Mouse (Mus musculus): ENCODE results near the gene Scn2b. TPM values are rescaled to one million over a fixed set of nuclear protein-coding genes. Genes with fewer than 3 reads are reported as not detected.

Scn2b gene
- polyA plus RNA-seq, 1 experiment from 2014 or later, result 3.2 TPM

GRCm38 (mm10) chr9:45122209-45122761 is 4.7 kb downstream of the Scn2b start:
- H3K27ac ChIP-seq (ENCODE audit: low read depth, low read length), result no peak overlapping the region
- H3K9ac ChIP-seq (ENCODE audit: low read length), result 0 out of 2 replicates have a peak overlapping the region, but pooled peaks have one; percentile 4
- 29% methylated on average over 9 of the region's 9 CpGs for WGBS
- H3K4me3 ChIP-seq (ENCODE audit: low read depth, low read length), result no peak overlapping the region
- DNase-seq (ENCODE audit: low spot score) (no peak), ATAC-seq (replicated peaks; ENCODE audit: low FRiP score) (no peak)
- peaks cover 5% of the 10 kb centered on the region for H3K4me1 ChIP-seq (replicated peaks; ENCODE audit: control insufficient read depth, insufficient read depth, low read length)
- H3K36me3 ChIP-seq (ENCODE audit: control insufficient read depth, insufficient read depth, low read length), result no peaks in the 10 kb centered on the region
- no peaks in the 10 kb centered on the region for H3K9me3 ChIP-seq (ENCODE audit: control insufficient read depth, low read length)
- peak overlapping the region; percentile 26; the same call in 1 of the 2 replicates for H3K4me2 ChIP-seq (ENCODE audit: low read depth, low read length, severe bottlenecking)
- no peaks in the 10 kb centered on the region for H3K27me3 ChIP-seq (ENCODE audit: control insufficient read depth, insufficient read depth, low read length)

- no peak overlapping the region for H3K27ac ChIP-seq (ENCODE audit: low read depth, low read length)
- H3K36me3 ChIP-seq (ENCODE audit: control insufficient read depth, insufficient read depth, low read length), result no peaks in the 10 kb centered on the region
- no peaks in the 10 kb centered on the region for H3K9me3 ChIP-seq (ENCODE audit: control insufficient read depth, low read length)
- no peak overlapping the region for H3K9ac ChIP-seq (ENCODE audit: low read length)
- H3K4me3 ChIP-seq (ENCODE audit: low read depth, low read length), result no peak overlapping the region
- peaks cover 5% of the 10 kb centered on the region; the same call in 1 of the 2 replicates for H3K4me1 ChIP-seq (replicated peaks; ENCODE audit: control insufficient read depth, insufficient read depth, low read length)
- DNase-seq (ENCODE audit: low spot score), result no peak
- no peak overlapping the region for H3K4me2 ChIP-seq (ENCODE audit: low read depth, low read length, severe bottlenecking)
- 93% methylated on average over 14 of the region's 14 CpGs for WGBS
- H3K27me3 ChIP-seq (ENCODE audit: control insufficient read depth, insufficient read depth, low read length), result no peaks in the 10 kb centered on the region
- ATAC-seq (replicated peaks; ENCODE audit: low FRiP score), result no peak
These were observed 7.6 kb downstream of the Scn2b start for GRCm38 (mm10) chr9:45125211-45125610.

GRCm38 (mm10) chr9:45126941-45127340 is 9.4 kb downstream of the Scn2b start:
- 53% methylated on average over 7 of the region's 7 CpGs for WGBS
- Histone ChIP-seq H3K4me2 (ENCODE audit: low read depth, low read length, severe bottlenecking) (no peak overlapping the region), H3K9me3 (ENCODE audit: control insufficient read depth, low read length) (no peaks in the 10 kb centered on the region)

GRCm38 (mm10) chr9:45130119-45130518 is 12.5 kb downstream of the Scn2b start:
- Histone ChIP-seq H3K27ac (ENCODE audit: low read depth, low read length) (no peak overlapping the region), H3K4me2 (ENCODE audit: low read depth, low read length, severe bottlenecking) (no peak overlapping the region), H3K4me1 (replicated peaks; ENCODE audit: control insufficient read depth, insufficient read depth, low read length) (0 out of 2 replicates have a peak, but pooled peaks cover 3% of the 10 kb centered on the region), H3K36me3 (ENCODE audit: control insufficient read depth, insufficient read depth, low read length) (no peaks in the 10 kb centered on the region), H3K9me3 (ENCODE audit: control insufficient read depth, low read length) (no peaks in the 10 kb centered on the region), H3K4me3 (ENCODE audit: low read depth, low read length) (no peak overlapping the region), H3K27me3 (ENCODE audit: control insufficient read depth, insufficient read depth, low read length) (peaks cover 7% of the 10 kb centered on the region), H3K9ac (ENCODE audit: low read length) (no peak overlapping the region)
- 80% methylated on average over 3 of the region's 3 CpGs for WGBS
- DNase-seq (ENCODE audit: low spot score) (no peak), ATAC-seq (replicated peaks; ENCODE audit: low FRiP score) (no peak)

More at GRCm38 (mm10) chr9:45126941-45127340, 9.4 kb downstream of the Scn2b start:
- ATAC-seq (replicated peaks; ENCODE audit: low FRiP score) (no peak), DNase-seq (ENCODE audit: low spot score) (no peak)
- Histone ChIP-seq H3K36me3 (ENCODE audit: control insufficient read depth, insufficient read depth, low read length) (no peaks in the 10 kb centered on the region), H3K27ac (ENCODE audit: low read depth, low read length) (no peak overlapping the region), H3K4me3 (ENCODE audit: low read depth, low read length) (no peak overlapping the region), H3K27me3 (ENCODE audit: control insufficient read depth, insufficient read depth, low read length) (no peaks in the 10 kb centered on the region), H3K4me1 (replicated peaks; ENCODE audit: control insufficient read depth, insufficient read depth, low read length) (peaks cover 5% of the 10 kb centered on the region; the same call in 1 of the 2 replicates), H3K9ac (ENCODE audit: low read length) (no peak overlapping the region)

GRCm38 (mm10) chr9:45133484-45134310 is 16.1 kb downstream of the Scn2b start:
- no peak overlapping the region for H3K4me2 ChIP-seq (ENCODE audit: low read depth, low read length, severe bottlenecking)
- H3K4me3 ChIP-seq (ENCODE audit: low read depth, low read length), result no peak overlapping the region
- ATAC-seq (replicated peaks; ENCODE audit: low FRiP score) (no peak), DNase-seq (ENCODE audit: low spot score) (peak; percentile 64)
- 21% methylated on average over 5 of the region's 5 CpGs for WGBS
- H3K27ac ChIP-seq (ENCODE audit: low read depth, low read length), result no peak overlapping the region
- H3K9ac ChIP-seq (ENCODE audit: low read length), result no peak overlapping the region
- no peaks in the 10 kb centered on the region for H3K36me3 ChIP-seq (ENCODE audit: control insufficient read depth, insufficient read depth, low read length)
- peaks cover 11% of the 10 kb centered on the region for H3K4me1 ChIP-seq (replicated peaks; ENCODE audit: control insufficient read depth, insufficient read depth, low read length)
- no peaks in the 10 kb centered on the region for H3K9me3 ChIP-seq (ENCODE audit: control insufficient read depth, low read length)
- peaks cover 38% of the 10 kb centered on the region for H3K27me3 ChIP-seq (ENCODE audit: control insufficient read depth, insufficient read depth, low read length)

- ATAC-seq (replicated peaks; ENCODE audit: low FRiP score), result no peak
- peaks cover 16% of the 10 kb centered on the region for H3K4me1 ChIP-seq (replicated peaks; ENCODE audit: control insufficient read depth, insufficient read depth, low read length)
These were observed 19.0 kb downstream of the Scn2b start for GRCm38 (mm10) chr9:45136442-45137169.

GRCm38 (mm10) chr9:45138191-45139032 is 20.8 kb downstream of the Scn2b start, which contains the start of gene Scn4b:
TSS of gene Scn4b (plus strand) at chr9:45138395.
- WGBS, result under 1% methylated on average over 74 of the region's 76 CpGs
- no peaks in the 10 kb centered on the region for H3K36me3 ChIP-seq (ENCODE audit: control insufficient read depth, insufficient read depth, low read length)
- peaks cover 16% of the 10 kb centered on the region for H3K4me1 ChIP-seq (replicated peaks; ENCODE audit: control insufficient read depth, insufficient read depth, low read length)
- peak within 1 kb of the TSS; percentile 48 for H3K9ac ChIP-seq (ENCODE audit: low read length)
- H3K27me3 ChIP-seq (ENCODE audit: control insufficient read depth, insufficient read depth, low read length), result peaks cover 68% of the 10 kb centered on the region
- peak; percentile 57; the same call in 1 of the 2 replicates for ATAC-seq (replicated peaks; ENCODE audit: low FRiP score)
- peak within 1 kb of the TSS; percentile 43 for H3K4me3 ChIP-seq (ENCODE audit: low read depth, low read length)
- peak; percentile 77 for DNase-seq (ENCODE audit: low spot score)
- H3K4me2 ChIP-seq (ENCODE audit: low read depth, low read length, severe bottlenecking), result peak within 1 kb of the TSS; percentile 87
- no peaks in the 10 kb centered on the region for H3K9me3 ChIP-seq (ENCODE audit: control insufficient read depth, low read length)
- no peak within 1 kb of the TSS for H3K27ac ChIP-seq (ENCODE audit: low read depth, low read length)

More at GRCm38 (mm10) chr9:45136442-45137169, 19.0 kb downstream of the Scn2b start:
- no peak overlapping the region for H3K9ac ChIP-seq (ENCODE audit: low read length)
- H3K9me3 ChIP-seq (ENCODE audit: control insufficient read depth, low read length), result no peaks in the 10 kb centered on the region
- no peak overlapping the region for H3K4me2 ChIP-seq (ENCODE audit: low read depth, low read length, severe bottlenecking)
- H3K4me3 ChIP-seq (ENCODE audit: low read depth, low read length), result no peak overlapping the region
- WGBS, result 11% methylated on average over 7 of the region's 7 CpGs
- H3K36me3 ChIP-seq (ENCODE audit: control insufficient read depth, insufficient read depth, low read length), result no peaks in the 10 kb centered on the region
- H3K27ac ChIP-seq (ENCODE audit: low read depth, low read length), result no peak overlapping the region
- DNase-seq (ENCODE audit: low spot score), result no peak
- H3K27me3 ChIP-seq (ENCODE audit: control insufficient read depth, insufficient read depth, low read length), result peaks cover 59% of the 10 kb centered on the region

GRCm38 (mm10) chr9:45139082-45139481 is 21.5 kb downstream of the Scn2b start:
- Histone ChIP-seq H3K36me3 (ENCODE audit: control insufficient read depth, insufficient read depth, low read length) (no peaks in the 10 kb centered on the region), H3K9me3 (ENCODE audit: control insufficient read depth, low read length) (no peaks in the 10 kb centered on the region), H3K27me3 (ENCODE audit: control insufficient read depth, insufficient read depth, low read length) (peaks cover 71% of the 10 kb centered on the region), H3K9ac (ENCODE audit: low read length) (peak overlapping the region; percentile 48), H3K4me3 (ENCODE audit: low read depth, low read length) (peak overlapping the region; percentile 43), H3K27ac (ENCODE audit: low read depth, low read length) (no peak overlapping the region), H3K4me1 (replicated peaks; ENCODE audit: control insufficient read depth, insufficient read depth, low read length) (peaks cover 16% of the 10 kb centered on the region), H3K4me2 (ENCODE audit: low read depth, low read length, severe bottlenecking) (peak overlapping the region; percentile 87)
- 2% methylated on average over 7 of the region's 7 CpGs for WGBS
- DNase-seq (ENCODE audit: low spot score) (no peak), ATAC-seq (replicated peaks; ENCODE audit: low FRiP score) (no peak)

Measured in forebrain, embryonic 11.5 days (tissue).